Mouse (Mus musculus) embryo, embryonic 10 days (tissue): ENCODE measurements at regions not wholly inside any gene's neighbourhood (a gene's known extent, or its start where the extent isn't known, plus 50 kb on each side); places are given as distances from the start of the nearest gene placed in this dataset.

Experiments
- DNase-seq: peaks from one replicate; pipeline ENCODE4 v3.0.0-alpha.2; 2015; ENCODE audit warnings: low spot score

DNA sequence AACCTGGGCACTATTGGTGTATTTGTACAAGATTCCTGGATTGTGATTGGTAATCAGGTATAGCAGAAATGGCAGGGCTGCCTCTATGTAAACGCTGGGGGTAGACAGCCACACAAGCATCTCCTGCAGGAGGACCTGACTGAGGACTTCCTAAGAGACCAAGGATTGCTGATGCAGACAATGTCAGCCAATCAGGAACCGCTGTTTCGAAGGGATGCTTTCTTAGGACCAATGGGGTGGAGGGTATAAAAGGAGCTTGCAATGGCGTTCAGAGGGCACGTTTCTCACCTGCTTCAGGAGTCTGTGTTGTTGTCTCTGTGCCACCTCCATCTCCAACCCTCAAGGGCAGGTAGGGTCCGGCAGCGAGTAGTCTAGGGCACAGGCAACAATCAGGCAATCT is 393.7 kb downstream of the Gm45692 start:
- no peak for DNase-seq

DNA sequence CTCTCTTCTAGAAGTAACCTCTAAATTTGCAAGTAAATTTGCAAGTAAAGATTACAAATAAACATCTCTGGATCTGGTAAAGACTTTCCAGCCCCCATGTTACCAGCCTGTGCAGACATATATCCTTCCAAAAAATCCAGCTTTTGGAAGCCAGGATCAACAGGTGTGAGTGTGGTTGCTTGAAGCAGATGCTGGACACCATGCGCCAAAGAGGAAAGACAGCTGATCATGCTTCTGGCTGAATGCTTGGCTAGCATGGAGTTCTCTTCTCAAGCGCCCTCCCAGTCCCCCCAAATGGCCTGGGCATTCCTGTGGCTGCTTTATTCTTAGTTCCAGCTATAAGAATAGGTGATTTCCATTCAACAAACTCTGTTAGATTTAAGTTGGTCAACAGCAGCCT is 404.9 kb downstream of the Gm45692 start:
- DNase-seq = no peak

DNA sequence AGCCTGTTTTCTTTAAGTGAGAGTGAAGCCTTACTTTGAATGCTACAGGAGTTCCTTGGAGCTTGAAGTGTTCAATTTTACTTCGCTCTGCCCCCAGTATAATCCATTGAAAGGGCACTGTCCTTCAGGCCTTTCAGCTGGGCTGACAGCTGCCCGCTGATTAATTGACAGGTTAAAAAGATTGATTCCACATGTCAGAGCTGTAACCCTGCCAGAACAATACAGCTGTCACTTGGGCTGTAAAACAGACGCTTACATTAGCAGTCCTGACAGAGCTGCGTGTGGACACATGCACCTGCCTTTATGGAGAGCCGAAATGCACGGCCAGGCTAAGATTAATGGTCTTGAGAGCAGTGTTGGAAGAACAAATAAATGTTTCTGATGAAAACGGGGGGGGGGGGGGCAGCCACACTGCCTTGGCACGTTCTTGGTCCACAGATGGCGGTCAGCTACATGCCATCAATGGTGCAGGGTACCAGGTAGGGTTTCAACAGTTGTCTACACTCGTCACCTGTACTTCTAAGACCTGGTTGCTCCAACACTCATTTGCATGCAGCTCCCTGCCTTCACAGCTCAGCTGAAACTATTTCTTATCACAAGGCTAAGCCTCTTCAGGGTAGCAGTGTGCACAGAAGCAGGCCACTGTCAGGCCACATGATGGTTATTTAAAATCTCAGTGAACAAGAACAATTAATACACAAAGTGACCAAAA is 407.3 kb downstream of the Gm45692 start:
- peak; percentile 57 for DNase-seq

DNA sequence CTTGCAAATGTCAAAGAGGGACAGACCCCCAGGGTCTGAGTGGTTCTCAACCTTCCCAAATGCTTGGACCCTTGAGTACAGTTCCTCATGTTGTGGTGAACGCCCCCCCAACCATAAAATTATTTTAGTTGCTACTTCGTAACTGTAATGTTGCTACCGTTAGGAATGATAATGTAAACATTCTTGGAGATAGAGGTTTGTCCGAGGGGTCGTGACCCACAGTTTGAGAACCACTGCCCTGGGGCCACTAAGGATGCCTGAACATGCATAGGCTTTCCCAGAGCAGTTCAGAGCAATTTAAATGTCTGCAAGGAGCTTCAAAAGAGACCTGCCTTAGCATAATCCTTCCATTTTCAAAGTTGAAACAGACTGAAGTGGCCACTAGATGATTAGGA is 407.8 kb downstream of the Gm45692 start:
- no peak for DNase-seq

DNA sequence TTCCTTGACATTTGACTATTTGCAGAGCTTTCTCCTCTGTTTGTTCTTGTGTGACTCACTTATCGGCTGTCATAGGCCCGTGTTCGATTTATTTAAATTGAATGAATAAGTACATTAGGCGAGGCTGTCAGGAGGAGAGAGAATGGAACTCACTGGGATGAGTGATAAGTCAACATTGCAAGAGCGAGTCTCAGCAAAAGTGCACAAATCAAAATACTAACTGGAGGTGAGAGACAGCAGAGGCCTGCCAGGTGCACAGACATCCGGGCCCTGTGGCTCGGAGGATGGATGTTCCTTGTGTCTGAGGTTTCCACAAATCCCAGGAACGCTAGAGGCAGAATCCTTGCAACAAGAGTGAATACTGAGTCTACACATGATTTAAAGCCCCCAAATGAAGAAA is 410.6 kb downstream of the Gm45692 start:
- DNase-seq = no peak

DNA sequence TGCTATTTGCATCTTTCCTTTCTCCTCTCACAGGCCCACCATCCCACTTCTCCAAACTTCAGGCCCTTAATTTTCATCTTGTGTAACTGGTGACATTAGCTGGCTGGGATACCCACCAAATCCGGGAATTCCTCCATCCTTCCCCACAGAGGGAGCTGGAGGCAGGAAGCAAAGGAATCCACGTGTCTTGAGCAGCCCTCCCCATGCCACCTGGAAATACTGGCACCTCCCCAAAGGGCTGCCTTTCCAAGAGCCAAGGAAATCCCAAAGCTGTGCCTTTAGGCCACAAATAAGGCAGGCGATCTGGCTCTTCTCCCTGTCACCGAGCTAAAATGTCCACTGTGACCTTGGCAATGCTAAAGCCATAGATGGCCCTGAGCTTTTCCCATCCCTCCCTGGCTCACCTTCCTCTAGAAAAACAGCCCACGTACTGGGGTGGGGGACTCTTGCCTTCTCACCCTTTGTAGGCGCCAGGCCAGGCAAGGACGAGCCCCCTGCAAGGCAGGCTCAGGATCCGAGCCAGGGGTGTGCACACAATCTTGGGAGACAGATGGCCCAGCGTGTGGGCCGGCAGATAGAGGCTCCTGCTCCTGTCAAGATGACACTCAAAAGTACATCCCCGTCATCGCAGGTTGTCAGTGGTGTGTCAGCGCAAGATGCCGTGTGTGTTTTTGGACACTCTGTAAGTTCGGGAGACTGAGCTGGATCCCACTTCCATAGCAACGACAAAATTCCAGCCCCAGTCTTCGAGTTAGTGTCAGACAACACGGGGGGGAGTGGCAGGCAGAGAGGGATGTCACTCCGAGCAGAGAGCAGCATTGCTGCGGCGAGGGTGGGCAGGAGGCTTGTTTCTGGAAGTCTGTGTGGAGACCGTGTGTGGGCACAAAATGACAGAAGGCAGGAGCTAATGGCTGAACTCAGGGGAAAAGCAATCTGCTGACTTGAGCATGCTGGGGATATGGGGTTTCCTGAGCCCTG is 414.4 kb downstream of the Gm45692 start:
- DNase-seq = no peak

DNA sequence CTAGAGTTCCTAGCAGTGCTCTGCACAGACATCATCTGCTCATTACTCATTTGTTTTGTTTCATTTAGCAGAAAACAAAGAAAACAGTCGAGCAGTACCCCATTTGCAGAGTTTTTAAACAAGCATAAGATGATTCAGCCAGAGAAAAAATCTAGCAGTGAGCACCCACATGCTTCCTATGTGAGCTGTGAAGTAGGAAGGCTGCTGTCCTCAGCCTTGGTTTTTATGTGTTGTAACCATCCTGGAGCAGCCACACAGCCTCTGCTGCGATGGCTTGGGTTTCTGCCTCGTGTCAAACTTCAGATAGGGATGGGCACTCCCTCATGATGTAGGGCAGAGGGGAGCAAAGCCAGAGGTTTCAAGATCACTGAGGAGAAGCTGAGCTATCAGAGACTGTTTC is 416.5 kb downstream of the Gm45692 start:
- DNase-seq = no peak

DNA sequence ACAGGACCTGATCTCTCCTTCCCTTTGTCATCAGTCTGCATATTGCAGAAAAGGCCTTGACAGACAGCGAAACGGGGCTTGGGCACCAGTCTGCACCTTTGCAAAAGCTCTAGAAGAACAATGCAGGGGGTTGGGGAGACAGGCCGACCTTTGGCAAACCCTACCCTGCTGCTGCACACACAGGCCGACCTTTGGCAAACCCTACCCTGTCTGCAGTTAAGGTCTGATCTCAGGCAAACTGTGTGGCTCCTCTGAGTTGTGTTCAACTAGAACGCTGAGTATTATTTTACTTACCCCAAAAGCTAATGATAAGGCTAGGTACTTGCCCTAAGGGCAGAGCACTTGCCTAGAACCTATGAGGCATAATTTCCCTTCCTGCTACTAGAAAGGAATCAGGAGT is 423.4 kb upstream of the Zfp703 start:
- DNase-seq = no peak

DNA sequence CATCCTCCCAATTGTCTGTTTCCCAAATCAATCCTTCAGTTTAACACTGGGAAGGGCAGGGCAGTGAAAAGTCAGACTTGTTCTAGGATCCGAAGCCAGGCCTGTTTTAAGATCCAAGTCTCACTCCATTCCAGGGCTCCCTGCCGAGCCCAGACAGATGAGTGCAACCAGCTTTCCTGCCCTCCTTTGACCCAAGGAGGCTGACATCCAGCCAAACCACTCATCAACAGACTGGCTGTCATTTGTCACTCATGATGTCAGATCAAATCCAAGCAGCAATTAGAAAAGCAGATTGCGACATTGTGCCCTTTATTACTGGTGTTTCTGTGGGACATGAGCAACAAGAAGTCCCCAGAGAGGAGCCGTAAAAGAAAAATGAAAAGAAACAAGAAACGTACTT is 417.9 kb upstream of the Zfp703 start:
- DNase-seq = no peak

DNA sequence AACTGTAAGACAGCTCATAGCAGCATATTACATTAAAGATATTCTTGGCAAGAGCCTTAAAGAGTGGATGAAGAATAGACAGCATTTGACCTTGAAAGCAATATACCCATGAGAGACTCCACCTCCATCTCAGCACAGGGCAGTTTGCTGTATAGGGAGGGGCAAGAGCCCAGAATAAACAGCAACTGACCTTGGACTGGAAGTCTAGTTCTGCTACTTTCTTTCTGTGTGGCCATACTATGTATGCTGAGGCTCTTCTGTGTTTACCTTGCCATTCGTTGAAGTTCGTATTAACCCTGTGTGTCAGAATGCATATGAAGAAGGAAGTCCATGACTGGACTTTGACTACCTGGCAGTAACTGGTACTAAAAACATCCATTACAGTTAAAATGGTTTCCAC is 414.0 kb upstream of the Zfp703 start:
- DNase-seq = no peak

DNA sequence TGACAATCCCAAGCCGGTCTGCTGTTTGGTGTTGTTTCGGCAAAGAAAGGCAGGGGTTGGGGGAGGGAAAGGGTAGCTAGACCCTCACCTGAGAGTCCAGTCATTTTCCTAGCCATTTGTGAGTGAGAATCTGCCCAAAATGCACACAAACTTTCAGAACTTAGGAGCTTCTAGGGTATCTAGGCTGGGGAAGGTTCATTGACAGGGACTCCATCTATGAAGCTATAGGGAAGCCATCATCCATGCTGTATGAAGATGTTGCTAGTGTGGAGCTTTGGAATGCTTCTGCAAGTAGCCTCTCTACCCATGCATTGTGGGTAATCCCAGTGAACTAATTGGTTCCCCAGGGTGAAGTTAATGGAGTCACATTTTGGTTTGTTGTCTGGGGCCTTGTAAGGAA is 412.9 kb upstream of the Zfp703 start:
- DNase-seq = no peak

DNA sequence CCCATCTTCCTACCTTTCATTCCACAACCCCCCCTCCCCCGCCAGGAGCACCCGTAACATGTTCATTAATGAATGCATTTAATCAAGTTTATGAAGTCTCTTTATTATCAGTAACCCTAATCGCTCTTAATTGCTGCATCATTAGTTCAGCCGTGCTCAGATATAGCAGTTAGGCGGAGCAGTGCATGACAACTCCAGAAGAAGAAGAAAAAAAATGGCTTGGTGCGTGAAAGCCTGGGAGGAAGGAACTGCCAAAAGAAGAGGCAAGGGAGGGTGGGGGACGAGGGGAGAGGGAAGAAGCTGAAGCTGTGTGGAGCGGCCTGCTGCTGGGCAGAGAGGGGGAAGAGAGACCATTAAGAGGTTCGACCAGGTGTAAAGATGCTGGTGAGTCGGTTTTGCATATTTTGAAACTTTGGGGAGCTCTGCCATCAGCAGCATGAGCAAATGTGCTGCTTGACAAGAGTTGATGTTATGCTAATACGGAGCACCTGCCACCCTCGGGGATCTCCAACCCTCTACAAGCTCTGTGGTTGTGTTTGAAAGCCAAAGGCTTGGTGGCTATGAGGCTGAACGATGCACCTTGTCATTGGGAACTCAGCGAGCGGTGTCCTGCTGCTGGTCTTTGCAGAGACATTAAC is 408.6 kb upstream of the Zfp703 start:
- no peak for DNase-seq

DNA sequence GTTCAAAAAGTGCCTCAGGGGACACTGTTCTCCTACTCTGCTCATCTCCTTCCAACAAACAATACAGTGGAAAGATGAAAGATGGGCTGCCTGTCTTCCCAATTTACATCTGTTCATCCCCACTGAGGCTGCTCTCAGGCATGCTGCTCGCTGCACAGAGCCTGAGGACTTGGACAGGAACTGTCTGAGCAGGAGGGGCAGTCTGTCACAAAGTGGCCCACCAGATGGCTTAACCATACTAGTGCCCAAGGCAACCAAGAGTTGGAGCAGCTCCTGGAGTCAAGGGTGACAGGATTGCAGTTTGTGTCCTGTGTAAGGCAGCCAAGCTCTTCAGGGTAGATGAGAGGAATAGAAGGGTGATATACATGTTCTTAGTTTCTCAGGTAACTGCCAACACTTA is 388.3 kb upstream of the Zfp703 start:
- no peak for DNase-seq

DNA sequence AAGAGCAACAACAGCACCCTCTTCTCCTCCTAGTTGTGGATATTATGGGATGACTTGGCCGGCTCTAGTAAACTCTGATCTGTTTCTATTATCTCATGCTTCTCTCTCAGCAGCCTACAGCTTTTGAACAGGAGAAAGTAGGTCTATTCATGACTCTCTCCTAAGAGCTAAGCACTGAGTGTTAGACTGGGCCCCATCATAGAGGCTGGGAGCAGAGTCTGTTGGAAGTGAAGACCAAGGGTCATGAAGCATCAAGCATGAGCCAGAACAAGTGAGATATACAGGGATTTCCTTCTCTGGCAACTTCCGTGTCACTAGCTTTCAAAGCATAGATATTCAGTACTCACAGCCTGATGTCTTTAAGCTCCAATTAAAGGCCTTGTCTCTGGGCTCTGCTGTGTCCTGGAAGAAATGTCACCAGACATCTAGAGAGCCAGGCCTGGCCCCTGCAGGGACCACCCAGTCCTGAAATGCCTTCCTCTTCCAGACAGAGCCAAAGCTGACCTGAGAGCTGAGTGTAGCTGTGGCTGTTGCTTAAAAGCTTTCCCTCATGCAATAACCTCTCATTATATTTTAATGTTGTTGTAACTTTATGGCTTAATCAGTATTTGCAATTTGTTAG is 386.4 kb upstream of the Zfp703 start:
- DNase-seq = no peak

DNA sequence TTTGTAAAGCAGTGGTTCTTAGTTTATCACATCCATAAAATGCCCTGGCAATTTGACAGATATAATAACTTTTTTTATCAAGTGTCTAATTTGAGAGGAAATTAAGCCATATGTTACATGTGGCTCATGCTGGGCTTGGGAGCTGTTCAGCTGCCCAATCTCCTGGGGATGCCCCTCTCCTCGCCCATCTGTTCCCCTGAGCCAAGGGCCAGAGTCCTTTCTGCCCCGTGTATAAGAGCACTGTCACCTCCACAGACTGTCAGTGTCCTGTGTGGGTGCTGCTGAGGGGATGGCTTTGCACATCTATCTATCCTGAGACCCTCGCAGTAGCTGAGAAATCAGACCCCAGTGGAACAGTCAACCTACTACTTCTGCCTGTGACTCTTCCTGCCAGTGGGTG is 385.9 kb upstream of the Zfp703 start:
- DNase-seq = no peak

DNA sequence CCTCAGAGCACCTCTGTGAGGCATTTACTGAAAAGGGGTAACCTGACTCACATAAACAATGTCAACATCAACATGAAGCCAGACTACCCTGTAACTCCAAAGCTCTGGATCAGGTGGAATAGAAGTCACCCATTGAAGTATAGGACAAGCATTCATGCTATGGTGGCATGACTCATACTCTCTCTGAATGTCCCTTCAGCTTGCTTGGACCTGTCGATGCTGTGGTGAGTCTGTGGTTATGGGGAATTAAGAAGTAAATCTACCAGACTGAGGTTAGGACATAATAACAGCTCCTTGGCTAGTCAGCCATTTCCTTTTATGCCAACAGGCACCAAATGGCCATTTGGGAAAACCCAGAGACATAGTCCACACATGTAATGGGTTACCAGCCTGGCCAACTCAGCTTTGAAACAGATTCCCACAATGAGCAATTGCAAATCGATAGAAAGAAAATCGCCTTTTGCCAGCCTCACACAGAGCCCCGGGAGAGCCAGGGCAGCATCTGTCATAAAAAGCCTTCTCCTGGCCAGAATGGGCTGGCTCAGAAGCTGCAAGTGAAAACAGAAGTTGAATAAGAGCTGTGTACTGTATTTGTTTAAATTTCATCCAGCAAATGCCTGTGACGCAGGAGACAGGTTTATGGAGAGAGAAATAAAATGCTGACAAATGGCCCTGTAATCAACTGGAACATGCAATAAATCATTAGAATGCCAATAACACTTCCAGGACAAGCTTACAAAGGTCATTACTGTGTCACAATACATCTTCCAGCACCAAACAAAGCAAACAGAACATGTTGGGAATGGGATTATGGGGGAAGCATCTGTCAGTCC is 383.4 kb upstream of the Zfp703 start:
- DNase-seq = peak; percentile 58

DNA sequence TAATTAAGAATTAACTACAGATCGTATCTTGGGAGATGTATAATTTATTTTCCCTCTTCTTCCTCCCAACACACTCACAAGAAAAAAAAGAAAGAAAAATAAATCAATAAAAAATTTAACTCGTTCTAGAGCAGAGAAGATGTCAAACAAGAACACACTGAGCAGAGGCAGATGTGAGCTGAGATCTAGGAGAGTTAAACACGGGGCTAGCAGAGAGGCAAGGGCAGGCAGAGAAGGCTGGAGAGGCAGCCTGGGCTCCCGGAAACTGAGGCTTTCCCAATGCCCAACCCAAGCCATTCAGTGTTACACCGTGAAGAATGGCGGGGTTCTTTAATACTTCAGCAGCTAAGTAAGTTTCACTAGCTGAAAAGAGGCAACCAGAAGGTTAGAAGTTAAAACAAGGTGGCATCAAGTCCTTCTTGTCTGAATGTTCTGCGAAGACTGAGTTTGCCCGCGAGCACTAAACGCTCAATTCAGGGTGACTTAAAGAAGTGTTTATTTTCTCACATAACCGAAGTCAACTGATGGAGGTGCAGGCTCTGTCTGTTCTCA is 382.7 kb upstream of the Zfp703 start:
- DNase-seq = peak; percentile 19

DNA sequence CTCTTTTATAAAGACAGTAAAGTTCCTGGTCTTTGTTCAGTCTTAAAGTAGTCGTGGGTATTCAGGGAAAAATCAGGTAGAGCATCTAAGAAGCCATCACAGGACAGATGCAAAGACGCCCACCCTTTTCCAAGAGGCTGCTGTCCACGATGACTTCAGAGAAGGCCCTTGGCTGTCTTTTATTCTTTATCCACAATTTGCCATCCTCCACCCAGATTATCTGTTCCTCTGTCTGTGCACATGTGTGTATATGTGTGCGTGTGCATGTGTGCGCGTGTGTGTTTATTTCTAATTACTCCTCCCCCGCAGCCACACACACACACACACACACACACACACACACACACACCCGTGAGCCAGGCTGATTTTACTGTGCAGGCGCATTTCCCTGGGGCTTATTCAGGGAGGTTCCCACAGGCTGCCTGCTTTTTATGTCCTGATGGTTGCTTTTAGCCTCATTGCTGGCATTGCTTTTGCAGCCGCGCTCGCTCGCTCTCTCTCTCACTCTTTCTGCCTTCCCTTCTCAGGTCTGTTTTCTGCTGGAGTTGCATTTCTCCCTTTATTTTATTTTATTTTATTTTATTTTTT is 381.6 kb upstream of the Zfp703 start:
- peak; percentile 18 for DNase-seq

DNA sequence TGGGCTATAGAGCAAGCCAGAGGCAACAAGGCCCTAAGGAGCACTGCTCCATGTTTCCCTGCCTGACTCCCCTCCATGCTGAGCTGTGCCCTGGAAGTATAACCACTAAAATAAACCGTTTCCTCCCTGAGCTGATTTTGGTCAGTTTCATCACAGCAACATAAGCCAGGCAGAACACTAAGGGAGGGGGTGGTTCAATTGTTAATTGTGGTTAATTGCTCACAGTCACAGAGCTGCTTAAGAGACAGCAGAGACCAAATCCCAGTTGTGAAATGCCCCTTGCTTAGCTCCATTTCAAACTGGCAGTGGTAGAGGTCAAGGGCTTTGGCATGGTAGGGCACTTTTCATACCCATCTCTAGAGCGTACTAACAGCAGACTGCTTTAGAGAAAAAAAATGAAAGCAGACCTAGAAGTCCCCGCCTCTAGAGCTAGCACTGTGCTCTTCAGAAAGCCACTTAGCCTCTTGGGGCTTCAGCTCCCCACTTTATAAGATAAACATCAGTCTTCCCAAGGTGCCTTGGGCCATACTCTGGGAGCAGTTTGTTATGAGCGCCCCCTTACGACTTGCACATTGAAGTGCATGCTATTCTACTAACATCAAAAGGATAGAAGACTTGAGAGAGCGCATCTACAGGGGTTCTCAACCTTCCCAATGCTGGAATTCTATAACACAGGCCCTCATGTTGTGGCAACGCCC is 380.3 kb upstream of the Zfp703 start:
- DNase-seq = no peak

DNA sequence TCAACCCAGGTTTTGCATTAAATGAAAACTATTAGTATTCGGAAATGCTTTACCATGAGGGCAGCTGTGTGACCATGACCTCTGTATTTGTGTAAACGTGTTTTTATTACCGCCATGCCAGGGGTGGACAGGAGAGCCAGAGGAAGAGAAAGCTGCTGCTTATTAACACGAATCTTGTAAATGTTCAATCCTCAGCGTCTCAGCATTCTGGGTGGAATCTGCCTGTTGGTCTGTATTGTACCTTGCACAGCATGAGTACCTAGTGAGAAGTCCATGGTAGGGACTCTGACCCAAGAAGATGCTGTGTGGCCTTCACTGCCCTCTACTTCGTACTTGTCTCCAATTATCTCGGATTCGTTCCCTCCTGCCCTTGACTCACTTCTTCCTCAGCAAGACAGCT is 378.6 kb upstream of the Zfp703 start:
- no peak for DNase-seq
